Mouse (Mus musculus) limb, embryonic 14.5 days (tissue): ENCODE results near the gene P2ry10b. TPM values are rescaled to one million over a fixed set of nuclear protein-coding genes. Genes with fewer than 3 reads are reported as not detected.
A peak's percentile ranks its signal among the peaks of the same experiment; 100 is the strongest.

Experiments used
- ATAC-seq: fragments of 200-750 bp; cut with Nextera tagmentation; 2 replicates; pipeline ENCODE4 v1.8.0; 2017; ENCODE audit warnings: low read depth, moderate number of reproducible peaks, moderate TSS enrichment; ENCODE audit not compliant: low FRiP score
- DNase-seq: peaks from one replicate; pipeline ENCODE4 v3.0.0-alpha.2; 2015; ENCODE audit warnings: low spot score
- H3K27ac ChIP-seq: fragments of 300-500 bp; sonication (generic); replicated peaks from 2 replicates; pipeline ENCODE4 v1.5.1; 2014; ENCODE audit warnings: low read depth, mild to moderate bottlenecking, low read length, moderate library complexity, mixed read lengths
- H3K27me3 ChIP-seq: fragments of 300-500 bp; sonication (generic); 2 replicates; pipeline ENCODE4 v1.6.1; 2014; ENCODE audit warnings: low read length, mixed read lengths; ENCODE audit not compliant: control insufficient read depth, insufficient read depth
- H3K36me3 ChIP-seq: fragments of 300-500 bp; sonication (generic); 2 replicates; pipeline ENCODE4 v1.6.1; 2014; ENCODE audit warnings: mild to moderate bottlenecking, low read length, moderate library complexity, mixed read lengths; ENCODE audit not compliant: control insufficient read depth, insufficient read depth
- H3K4me1 ChIP-seq: fragments of 300-500 bp; sonication (generic); 2 replicates; pipeline ENCODE4 v1.6.1; 2014; ENCODE audit warnings: antibody characterized with exemption, low read length, mixed read lengths; ENCODE audit not compliant: control insufficient read depth, insufficient read depth
- H3K4me2 ChIP-seq: fragments of 300-500 bp; sonication (generic); replicated peaks from 2 replicates; pipeline ENCODE4 v1.6.1; 2014; ENCODE audit warnings: low read depth, mild to moderate bottlenecking, low read length, moderate library complexity; ENCODE audit not compliant: severe bottlenecking
- H3K4me3 ChIP-seq: fragments of 300-500 bp; sonication (generic); replicated peaks from 2 replicates; pipeline ENCODE4 v1.5.1; 2014; ENCODE audit warnings: low read length
- H3K9ac ChIP-seq: fragments of 300-500 bp; sonication (generic); 2 replicates; pipeline ENCODE4 v1.6.1; 2014; ENCODE audit warnings: mild to moderate bottlenecking, low read depth, low read length, moderate library complexity; ENCODE audit not compliant: severe bottlenecking
- H3K9me3 ChIP-seq: fragments of 300-500 bp; sonication (generic); 2 replicates; pipeline ENCODE4 v1.6.1; 2016; ENCODE audit warnings: low read length; ENCODE audit not compliant: control insufficient read depth
- POLR2A ChIP-seq: fragments of 200-500 bp; IDR thresholded peaks from 2 replicates; pipeline ENCODE4 v1.8.0; 2012; ENCODE audit warnings: inconsistent platforms, mild to moderate bottlenecking, moderate library complexity, borderline replicate concordance; ENCODE audit not compliant: insufficient read depth, insufficient read length; ENCODE audit errors: extremely low read depth
- WGBS: fragments of 180-500 bp; shearing (Covaris S2); extraction: QIAGEN DNeasy Blood & Tissue Kit; methylation state at CpG from one replicate; pipeline ENCODE4 v1.1.7; 2014; 5-methylcytosine and 5-hydroxymethylcytosine counted together
- polyA plus RNA-seq, 2 experiments: library from polyadenylated mRNA; depleted of rRNA in 1 of 2; stranded (reverse) in 1 of 2; unstranded in 1 of 2; fragments of >200 nt; fragmentation: Nextera tagmentation in 1 of 2; extraction: Ambion mirVana in 1 of 2; gene quantifications; 2 replicates each; pipeline versions ENCODE4 v1.2.1 to v1.2.3; 2012 to 2014

The P2ry10b gene
- polyA plus RNA-seq (2012; rRNA removed) (3.4 and 7.6 TPM in 2 replicates), polyA plus RNA-seq (2014; fragmentation: Nextera tagmentation; extraction: Ambion mirVana) (3.3 and 5.2 TPM in 2 replicates)

- ATAC-seq (no peak), DNase-seq (no peak)
- no peaks in the 10 kb centered on the region for H3K9me3 ChIP-seq
- H3K4me1 ChIP-seq: no peaks in the 10 kb centered on the region
- WGBS: 80% methylated on average over 3 of the region's 3 CpGs
- no peak within 1 kb of the TSS for H3K4me3 ChIP-seq
- TF ChIP-seq POLR2A: no peak
- H3K4me2 ChIP-seq: 0 out of 2 replicates have a peak within 1 kb of the TSS, but pooled peaks have one; percentile 1
- no peaks in the 10 kb centered on the region for H3K36me3 ChIP-seq
- peak within 1 kb of the TSS; percentile 45; the same call in 1 of the 2 replicates for H3K27ac ChIP-seq
- H3K9ac ChIP-seq: no peak within 1 kb of the TSS
- no peaks in the 10 kb centered on the region for H3K27me3 ChIP-seq
Measured at GRCm38 (mm10) chrX:107148681-107149080, at the start of gene P2ry10b. TSS of gene P2ry10b (plus strand) at chrX:107148927.

DNA sequence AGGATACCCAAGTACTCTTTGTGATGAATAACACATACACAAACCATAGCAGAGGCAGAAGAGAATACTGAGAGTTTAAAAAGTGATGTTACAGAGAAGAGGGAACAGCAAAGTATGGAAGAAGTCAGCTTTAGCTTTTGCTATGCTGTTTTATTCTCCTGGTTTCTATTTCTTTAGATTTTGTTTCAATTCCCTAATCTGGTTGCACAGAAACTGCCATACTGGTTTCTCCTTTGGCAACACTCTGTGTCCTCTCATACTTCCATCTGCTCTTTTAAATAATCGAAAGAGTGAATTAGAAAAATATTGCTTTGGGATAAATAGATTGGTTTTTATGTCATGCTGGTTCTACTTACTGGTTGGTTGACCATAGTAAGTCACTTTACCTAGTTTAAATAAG, 32.4 kb upstream of the P2ry10b start:
- Histone ChIP-seq H3K4me2 (no peak overlapping the region), H3K27me3 (no peaks in the 10 kb centered on the region), H3K36me3 (no peaks in the 10 kb centered on the region), H3K9me3 (no peaks in the 10 kb centered on the region), H3K4me1 (no peaks in the 10 kb centered on the region), H3K4me3 (no peak overlapping the region), H3K9ac (no peak overlapping the region), H3K27ac (no peak overlapping the region)
- 75% methylated on average over 1 of the region's 1 CpGs for WGBS
- no peak for TF ChIP-seq POLR2A
- ATAC-seq: no peak
- no peak for DNase-seq

GRCm38 (mm10) chrX:107116987-107117386, 31.7 kb upstream of the P2ry10b start:
- WGBS: 59% methylated on average over 1 of the region's 1 CpGs

GRCm38 (mm10) chrX:107143184-107143583, 5.5 kb upstream of the P2ry10b start:
- DNase-seq (no peak), ATAC-seq (no peak)
- Histone ChIP-seq H3K9me3 (no peaks in the 10 kb centered on the region), H3K4me2 (no peak overlapping the region), H3K27ac (no peak overlapping the region), H3K4me1 (no peaks in the 10 kb centered on the region), H3K9ac (no peak overlapping the region), H3K4me3 (no peak overlapping the region), H3K36me3 (no peaks in the 10 kb centered on the region), H3K27me3 (no peaks in the 10 kb centered on the region)
- 80% methylated on average over 3 of the region's 3 CpGs for WGBS
- TF ChIP-seq POLR2A: no peak

More at GRCm38 (mm10) chrX:107116987-107117386, 31.7 kb upstream of the P2ry10b start:
- H3K4me3 ChIP-seq: no peak overlapping the region
- no peaks in the 10 kb centered on the region for H3K27me3 ChIP-seq
- H3K9ac ChIP-seq: no peak overlapping the region
- no peaks in the 10 kb centered on the region for H3K36me3 ChIP-seq
- no peak for ATAC-seq
- no peak for TF ChIP-seq POLR2A
- H3K4me1 ChIP-seq: no peaks in the 10 kb centered on the region
- no peak overlapping the region for H3K4me2 ChIP-seq
- no peak overlapping the region for H3K27ac ChIP-seq
- peak; percentile 11 for DNase-seq
- no peaks in the 10 kb centered on the region for H3K9me3 ChIP-seq

DNA sequence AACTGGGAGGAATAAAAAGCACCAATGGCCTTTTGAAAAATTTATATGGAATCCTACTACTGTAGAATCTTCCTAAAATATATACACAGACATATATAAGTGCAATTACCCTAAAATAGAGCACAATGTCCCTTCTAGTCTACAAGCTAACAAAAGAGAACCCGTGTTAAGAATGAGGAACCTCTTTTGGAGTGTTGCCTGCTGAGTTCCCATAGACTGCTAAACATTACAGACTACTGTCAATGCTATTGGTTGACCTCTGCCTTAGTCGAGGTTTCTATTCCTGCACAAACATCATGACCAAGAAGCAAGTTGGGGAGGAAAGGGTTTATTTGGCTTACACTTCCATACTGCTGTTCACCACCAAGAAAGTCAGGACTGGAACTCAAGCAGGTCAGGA, 4.8 kb upstream of the P2ry10b start:
- Histone ChIP-seq H3K4me3 (no peak overlapping the region), H3K27ac (no peak overlapping the region), H3K9me3 (no peaks in the 10 kb centered on the region), H3K36me3 (no peaks in the 10 kb centered on the region), H3K4me2 (no peak overlapping the region), H3K27me3 (no peaks in the 10 kb centered on the region), H3K9ac (no peak overlapping the region), H3K4me1 (no peaks in the 10 kb centered on the region)
- TF ChIP-seq POLR2A: no peak
- WGBS: 69% methylated on average over 2 of the region's 2 CpGs
- DNase-seq (no peak), ATAC-seq (no peak)
